Mouse (Mus musculus): Measurements from ENCODE around the gene Cubn.

Gene Cubn

GRCm38 (mm10) chr2:13491734-13492133 lies at the start of gene Cubn:
Gene Cubn (minus strand): TSS chr2:13491813.
- DNase-seq (ENCODE audit: low spot score): peak; percentile 17

DNA sequence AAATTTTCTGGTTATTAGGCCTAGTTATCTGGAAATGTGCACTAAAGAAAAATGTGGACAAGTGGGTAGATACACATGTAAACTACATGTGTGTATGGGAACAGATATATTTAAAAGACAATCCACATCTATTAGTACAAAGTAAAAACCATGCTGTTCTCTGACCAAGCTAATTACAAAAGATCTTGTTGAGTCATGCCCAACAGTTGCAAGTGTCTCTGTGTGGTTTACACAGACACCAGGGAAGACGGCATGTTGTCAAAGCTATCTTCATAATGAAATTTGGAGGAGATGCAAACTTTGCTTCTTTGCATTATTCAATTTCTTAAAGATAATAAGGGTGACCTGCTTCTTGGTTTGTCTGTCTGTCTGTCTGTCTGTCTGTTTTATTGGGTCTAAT lies 48.2 kb upstream of the Cubn start:
- no peak for DNase-seq (ENCODE audit: low spot score)

GRCm38 (mm10) chr2:13538704-13539377 lies 47.2 kb upstream of the Cubn start:
- no peak for DNase-seq (ENCODE audit: low spot score)

DNA sequence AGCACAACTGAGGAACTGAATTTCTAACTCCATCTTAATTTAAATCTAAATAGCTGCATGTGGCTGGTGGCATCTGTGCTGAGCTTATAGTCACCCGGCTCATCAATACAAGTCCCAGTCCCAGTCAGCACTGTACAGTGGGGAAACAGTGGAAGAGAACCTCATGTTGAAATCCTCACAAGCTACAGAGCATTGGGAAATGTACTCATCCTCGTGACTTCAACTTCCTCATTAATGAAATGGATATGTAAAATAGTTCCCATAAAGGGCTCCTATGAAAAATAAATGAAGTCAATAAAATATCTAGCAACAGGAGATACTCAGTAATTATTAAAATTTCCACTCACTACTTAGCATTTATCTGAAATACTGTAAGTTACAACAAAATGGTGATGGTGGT lies 46.6 kb upstream of the Cubn start:
- no peak for DNase-seq (ENCODE audit: low spot score)

GRCm38 (mm10) chr2:13537733-13538132 lies 46.1 kb upstream of the Cubn start:
- DNase-seq (ENCODE audit: low spot score): no peak

DNA sequence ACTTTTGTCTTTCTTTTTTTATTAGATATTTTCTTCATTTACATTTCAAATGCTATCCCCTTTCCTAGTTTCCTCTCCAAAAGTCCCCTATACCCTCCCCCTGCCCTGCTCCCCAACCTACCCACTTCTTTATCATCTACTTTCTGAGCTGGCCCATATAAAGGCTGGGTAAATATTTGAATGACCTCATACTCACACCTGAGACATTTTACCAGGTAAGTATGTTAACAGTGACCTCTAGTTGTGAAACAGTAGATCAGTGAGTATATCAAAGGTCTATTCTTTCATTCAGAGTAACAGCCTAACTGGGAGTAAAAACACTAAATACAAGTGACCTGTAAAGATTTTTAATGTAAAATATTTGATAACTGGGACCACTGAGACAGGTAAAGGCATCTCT lies 45.1 kb upstream of the Cubn start:
- DNase-seq (ENCODE audit: low spot score): no peak

- no peak for DNase-seq (ENCODE audit: low spot score)
Measured at GRCm38 (mm10) chr2:13530639-13531038, 39.0 kb upstream of the Cubn start.

DNA sequence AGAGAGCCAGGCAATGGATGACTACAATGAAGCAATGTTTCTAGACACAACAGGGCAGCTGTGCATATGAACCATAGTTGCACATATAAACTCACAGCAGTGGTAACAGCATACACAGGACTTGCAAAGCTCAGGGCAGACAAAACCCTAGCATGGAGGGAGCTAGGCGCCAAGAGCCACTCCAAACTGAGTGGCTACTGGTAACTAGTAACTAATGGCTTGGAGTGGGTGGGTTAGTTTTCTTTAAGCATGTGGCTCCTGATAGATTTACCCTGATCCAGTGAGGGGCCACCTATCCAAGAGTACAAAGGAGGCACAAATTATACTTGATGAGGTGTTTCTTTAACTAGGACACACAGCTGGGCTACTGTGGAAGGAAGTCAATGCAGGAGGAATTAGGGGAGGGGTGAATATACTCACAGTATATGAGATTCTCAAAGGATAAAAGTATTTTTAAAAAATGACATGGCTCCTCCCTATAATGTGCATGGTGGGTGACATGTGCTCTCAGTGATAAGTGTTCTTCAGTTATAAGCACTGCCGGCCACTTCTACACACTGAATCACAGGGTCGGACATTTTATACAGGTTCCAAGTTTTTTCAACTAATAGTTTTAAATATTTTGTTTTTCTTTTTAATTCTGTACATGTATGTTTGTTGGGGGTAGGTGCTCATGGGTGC lies 37.8 kb upstream of the Cubn start:
- DNase-seq (ENCODE audit: low spot score): no peak

GRCm38 (mm10) chr2:13527531-13527930 lies 35.9 kb upstream of the Cubn start:
- DNase-seq (ENCODE audit: low spot score): no peak

DNA sequence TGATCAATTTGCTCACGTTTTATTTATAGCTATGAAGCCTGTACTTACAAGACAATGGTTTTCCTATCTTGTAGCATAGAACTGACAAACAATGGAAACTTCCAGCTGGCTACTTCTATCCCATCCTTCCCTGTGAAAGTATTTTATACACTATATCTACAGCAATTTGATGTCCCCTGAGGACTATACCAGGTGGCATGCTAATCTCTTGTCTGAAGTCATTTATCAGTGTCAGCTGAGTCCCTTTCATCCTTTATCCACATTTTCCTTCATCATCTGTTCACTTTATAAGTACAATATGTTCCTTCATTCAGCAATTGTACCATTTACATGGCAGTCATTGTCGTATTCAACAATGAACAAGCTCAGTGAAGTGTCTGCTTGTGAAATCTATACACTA lies 35.5 kb upstream of the Cubn start:
- no peak for DNase-seq (ENCODE audit: low spot score)

GRCm38 (mm10) chr2:13526205-13526604 lies 34.6 kb upstream of the Cubn start:
- no peak for DNase-seq (ENCODE audit: low spot score)

DNA sequence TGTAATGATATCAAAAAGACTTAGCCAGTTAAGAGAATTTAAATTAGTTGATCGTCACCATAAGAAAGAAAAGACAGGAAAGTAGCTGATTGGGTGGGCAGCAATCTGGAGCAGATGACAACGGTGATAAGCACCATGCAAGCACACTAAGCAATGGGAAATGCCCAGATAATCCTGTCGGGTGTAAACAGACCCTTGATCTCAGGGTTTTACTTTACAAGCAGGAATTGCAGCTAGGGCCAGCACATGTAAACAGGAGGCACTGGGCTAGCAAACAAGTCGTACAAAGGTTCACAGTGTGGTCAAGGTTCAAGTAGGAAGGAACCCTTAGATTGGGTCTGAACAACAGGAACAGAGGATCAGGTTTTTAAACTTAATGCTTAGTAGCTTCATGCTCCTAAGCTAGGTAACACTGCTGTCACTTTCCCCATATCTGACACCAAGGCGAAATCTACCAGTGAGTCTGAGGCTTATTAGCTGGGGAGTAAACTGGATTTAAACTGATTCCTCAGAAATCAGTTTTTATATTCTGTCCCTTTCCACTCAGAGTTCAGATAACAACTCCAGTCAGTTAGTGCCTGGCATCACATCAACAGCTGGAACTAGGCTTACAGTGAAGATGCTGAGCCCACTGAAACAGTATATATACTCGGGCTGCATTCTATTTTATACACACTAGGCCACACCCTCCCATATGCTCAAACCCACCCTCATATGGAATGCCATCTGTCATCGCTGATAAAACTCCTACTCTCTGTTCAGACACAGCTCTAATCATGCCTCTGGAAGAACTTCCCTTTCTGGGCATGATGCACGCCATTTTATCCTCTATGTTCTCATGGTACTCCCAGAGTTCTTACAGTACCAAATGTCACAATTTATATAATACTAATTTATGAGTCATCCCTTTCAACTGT lies 32.2 kb upstream of the Cubn start:
- no peak for DNase-seq (ENCODE audit: low spot score)

- no peak for DNase-seq (ENCODE audit: low spot score)
Measured at GRCm38 (mm10) chr2:13522106-13522505, 30.5 kb upstream of the Cubn start.

DNA sequence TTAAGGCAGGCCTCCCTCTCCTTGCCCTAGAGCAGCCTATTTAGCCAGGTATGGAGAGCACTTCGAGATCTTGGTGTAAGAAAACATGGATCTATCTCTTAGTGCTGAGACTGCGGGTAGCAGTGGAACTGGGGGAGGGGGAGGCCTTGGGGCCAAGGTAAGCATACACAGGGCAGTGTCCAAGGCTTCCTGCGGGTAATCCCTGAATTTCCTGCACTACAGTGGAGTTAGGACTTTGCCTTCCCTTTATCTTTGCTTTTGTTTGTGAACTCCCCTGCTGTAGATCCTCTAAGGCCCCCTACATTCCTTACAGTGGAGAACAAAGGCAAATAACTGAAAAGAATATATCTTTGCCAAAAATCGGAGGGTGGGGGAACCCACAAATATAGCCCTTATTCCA lies 23.3 kb upstream of the Cubn start:
- no peak for DNase-seq (ENCODE audit: low spot score)

DNA sequence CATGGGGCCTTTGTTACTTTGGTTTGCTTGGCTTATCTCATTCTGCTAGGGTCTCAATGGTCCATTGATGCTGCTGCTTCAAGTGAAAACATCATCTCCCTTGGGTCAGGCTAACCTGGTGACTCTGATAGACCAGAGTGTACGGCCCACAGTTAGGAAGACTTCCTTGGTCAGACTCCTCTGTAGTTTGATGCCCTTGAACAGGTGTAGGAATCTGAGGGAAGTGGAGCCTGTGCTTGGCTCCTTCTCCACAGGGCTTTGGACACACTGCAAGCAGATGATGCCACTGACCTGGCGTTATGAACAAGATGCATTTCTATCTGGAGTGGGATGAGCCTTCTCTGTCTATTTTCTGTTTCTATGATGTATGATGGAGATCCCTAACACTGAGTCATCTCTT lies 11.1 kb upstream of the Cubn start:
- DNase-seq (ENCODE audit: low spot score): no peak

DNA sequence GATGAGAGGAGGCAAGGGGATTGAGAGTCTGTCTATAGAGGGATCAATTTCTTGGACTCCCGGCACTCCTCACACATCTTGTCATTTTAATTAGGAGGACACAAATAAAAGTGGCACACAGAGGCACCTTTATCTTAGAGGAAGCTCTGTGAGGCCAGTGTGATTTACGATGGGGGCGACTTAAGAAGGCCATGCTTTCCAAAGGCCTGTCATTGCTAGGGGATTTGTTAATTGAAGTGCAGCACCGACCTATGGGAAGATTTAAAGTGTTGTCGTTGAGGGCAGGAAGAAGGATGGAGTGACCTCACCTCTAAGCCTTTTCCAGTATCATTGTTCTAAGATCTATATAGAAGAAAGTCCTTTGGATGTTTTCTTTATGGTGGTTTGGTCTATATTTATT lies 9.9 kb upstream of the Cubn start:
- peak; percentile 54 for DNase-seq (ENCODE audit: low spot score)

DNA sequence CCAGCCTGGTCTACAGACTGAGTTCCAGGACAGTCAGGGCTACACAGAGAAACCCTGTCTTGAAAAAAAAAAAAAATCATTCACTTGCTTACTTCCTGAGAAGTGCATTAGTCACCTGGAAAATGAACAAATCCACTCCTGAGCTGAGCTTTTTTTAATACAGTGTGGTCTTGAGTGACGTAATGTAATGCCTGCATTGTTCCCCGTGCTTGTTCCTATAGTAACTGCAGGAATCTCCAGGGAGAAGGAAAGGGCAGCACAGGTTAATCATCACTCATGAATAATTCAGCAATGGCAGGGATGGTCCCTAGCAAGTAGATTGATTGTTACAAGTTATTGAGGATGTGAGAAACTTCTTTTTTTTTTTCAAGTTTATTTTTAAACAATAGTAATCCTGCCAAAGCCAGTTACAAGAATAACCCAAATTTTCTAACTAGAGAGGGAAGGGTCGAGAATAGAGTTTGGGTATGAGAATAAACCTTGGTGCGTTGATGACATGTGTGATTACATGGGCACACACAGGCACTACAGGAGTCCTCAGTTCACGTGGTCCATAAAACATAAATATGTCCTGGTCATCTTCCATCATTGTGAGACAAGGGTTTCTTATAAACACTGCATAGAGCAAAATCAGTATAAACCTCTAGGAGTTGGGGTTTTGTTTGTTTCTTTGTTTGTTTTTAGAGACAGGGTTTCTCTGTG lies 8.8 kb upstream of the Cubn start:
- peak; percentile 80 for DNase-seq (ENCODE audit: low spot score)

- DNase-seq (ENCODE audit: low spot score): no peak
Measured at GRCm38 (mm10) chr2:13499196-13499595, 7.6 kb upstream of the Cubn start.

DNA sequence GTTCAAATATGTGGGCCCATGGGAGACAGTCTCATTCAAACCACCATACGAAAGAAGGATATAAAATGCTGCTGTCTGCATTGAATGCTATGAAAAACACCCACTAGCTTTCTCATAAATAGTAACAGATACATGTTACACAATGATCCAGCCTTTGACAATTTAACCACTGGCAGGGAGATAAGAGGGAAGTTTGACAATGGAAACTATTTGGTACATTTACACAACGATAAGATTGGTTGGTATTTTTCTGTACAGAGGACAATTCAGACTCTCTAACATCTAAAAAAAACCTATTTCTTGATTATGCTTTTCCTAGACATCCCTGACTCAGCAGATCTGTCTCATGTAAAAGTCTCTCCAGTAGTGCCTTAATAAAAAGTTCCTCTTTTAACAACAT lies 4.5 kb upstream of the Cubn start:
- no peak for DNase-seq (ENCODE audit: low spot score)

- no peak for DNase-seq (ENCODE audit: low spot score)
Measured at GRCm38 (mm10) chr2:13492927-13493326, 1.3 kb upstream of the Cubn start.

DNA sequence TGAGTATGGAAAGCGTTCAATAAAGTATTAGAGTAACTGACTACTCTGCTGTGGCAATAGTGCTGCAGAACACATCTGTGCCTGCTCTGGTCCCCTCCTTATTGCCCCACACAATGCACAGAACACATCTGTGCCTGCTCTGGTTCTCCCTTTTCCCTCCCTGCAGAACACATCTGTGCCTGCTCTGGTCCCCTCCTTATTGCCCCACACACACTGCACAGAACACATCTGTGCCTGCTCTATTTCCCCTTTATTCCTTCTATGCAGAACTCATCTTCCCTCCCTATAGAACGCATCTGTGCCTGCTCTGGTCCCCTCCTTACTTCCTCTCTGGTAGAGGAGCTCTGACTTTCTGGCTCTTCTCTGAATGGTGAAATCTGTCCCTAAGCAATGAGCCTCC lies 1.1 kb downstream of the Cubn start:
- DNase-seq (ENCODE audit: low spot score): no peak

DNA sequence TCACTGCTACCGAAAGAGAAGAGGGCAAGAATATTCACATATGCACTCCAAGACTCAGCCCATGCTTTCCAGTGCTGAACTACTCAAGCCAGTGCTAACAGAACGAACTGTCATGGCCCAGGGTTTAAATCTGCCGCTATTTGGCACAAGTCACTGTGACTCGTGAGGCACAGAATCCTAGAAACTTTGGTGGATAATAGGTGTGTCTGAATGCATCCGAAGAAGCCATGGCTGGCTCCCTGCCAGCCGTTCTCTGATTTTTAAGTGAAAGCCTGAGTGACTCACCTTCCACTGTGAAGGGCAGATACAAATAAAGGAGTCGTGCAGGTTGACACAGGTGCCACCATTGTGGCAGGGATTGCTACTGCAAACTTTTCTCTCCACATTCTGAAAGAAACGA lies 5.1 kb downstream of the Cubn start:
- no peak for DNase-seq (ENCODE audit: low spot score)
